Mouse (Mus musculus): ENCODE results near the gene Rab11fip4. TPM values are rescaled to one million over a fixed set of nuclear protein-coding genes. Genes with fewer than 3 reads are reported as not detected.

Rab11fip4 gene
- polyA plus RNA-seq, 1 experiment from 2014 or later: 0.14 TPM

DNA sequence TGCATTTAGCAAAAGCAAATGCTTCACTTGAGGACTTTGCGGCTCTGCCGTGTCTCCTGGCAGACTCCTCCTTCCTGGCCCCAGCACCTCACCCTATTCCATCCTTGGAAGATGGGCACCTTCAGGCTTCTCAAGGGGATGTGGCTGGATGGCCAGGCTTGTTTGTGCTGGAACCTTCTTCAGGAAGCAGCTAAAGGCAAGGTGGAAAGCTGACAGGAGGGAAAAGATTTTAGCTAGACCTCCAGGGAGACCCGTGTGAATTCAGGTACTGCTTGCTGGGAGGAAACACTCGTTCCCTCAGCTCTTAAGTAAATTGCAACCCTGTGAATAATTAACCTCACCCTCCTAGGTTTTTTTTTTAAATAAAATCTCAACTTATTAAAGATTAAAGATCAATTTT, 122.7 kb downstream of the Rab11fip4 start:
- Histone ChIP-seq H3K36me3 (ENCODE audit: control insufficient read depth, insufficient read depth, low read length) (no peaks in the 10 kb centered on the region), H3K9me3 (ENCODE audit: control insufficient read depth, low read length) (no peaks in the 10 kb centered on the region), H3K4me1 (ENCODE audit: control insufficient read depth in 2 of 2, insufficient read depth in 2 of 2, low read length in 2 of 2) (peaks cover 8 to 14% of the 10 kb centered on the region in 2 experiments), H3K9ac (ENCODE audit: low read length) (no peak overlapping the region), H3K4me3 (ENCODE audit: control insufficient read depth in 1 of 2, insufficient read depth in 1 of 2, low read depth in 1 of 2, low read length in 2 of 2) (no peak overlapping the region), H3K27me3 (ENCODE audit: control insufficient read depth, insufficient read depth, low read length) (peaks cover 37% of the 10 kb centered on the region), H3K27ac (replicated peaks in 1 of 2; ENCODE audit: control insufficient read depth in 1 of 2, insufficient read depth in 1 of 2, low read depth in 2 of 2, low read length in 2 of 2) (no peak overlapping the region), H3K4me2 (ENCODE audit: low read length) (no peak overlapping the region)
- 69% methylated on average over 4 of the region's 4 CpGs for WGBS
- ATAC-seq (ENCODE audit: insufficient number of reproducible peaks, insufficient read depth, low FRiP score, low read depth): no peak

GRCm38 (mm10) chr11:79714082-79714742, 123.2 kb downstream of the Rab11fip4 start:
- H3K4me1 ChIP-seq (ENCODE audit: control insufficient read depth in 2 of 2, insufficient read depth in 2 of 2, low read length in 2 of 2): peaks cover 11 to 15% of the 10 kb centered on the region in 2 experiments
- peaks cover 34% of the 10 kb centered on the region for H3K27me3 ChIP-seq (ENCODE audit: control insufficient read depth, insufficient read depth, low read length)
- no peak overlapping the region for H3K9ac ChIP-seq (ENCODE audit: low read length)
- no peaks in the 10 kb centered on the region for H3K36me3 ChIP-seq (ENCODE audit: control insufficient read depth, insufficient read depth, low read length)
- no peak overlapping the region for H3K4me3 ChIP-seq (ENCODE audit: control insufficient read depth in 1 of 2, insufficient read depth in 1 of 2, low read depth in 1 of 2, low read length in 2 of 2)
- ATAC-seq (ENCODE audit: insufficient number of reproducible peaks, insufficient read depth, low FRiP score, low read depth): no peak
- H3K9me3 ChIP-seq (ENCODE audit: control insufficient read depth, low read length): no peaks in the 10 kb centered on the region
- H3K4me2 ChIP-seq (ENCODE audit: low read length): no peak overlapping the region
- H3K27ac ChIP-seq (replicated peaks in 1 of 2; ENCODE audit: control insufficient read depth in 1 of 2, insufficient read depth in 1 of 2, low read depth in 2 of 2, low read length in 2 of 2): no peak overlapping the region
- WGBS: 63% methylated on average over 13 of the region's 13 CpGs

- H3K4me1 ChIP-seq (ENCODE audit: control insufficient read depth in 2 of 2, insufficient read depth in 2 of 2, low read length in 2 of 2): peaks cover 11 to 15% of the 10 kb centered on the region in 2 experiments
- H3K36me3 ChIP-seq (ENCODE audit: control insufficient read depth, insufficient read depth, low read length): no peaks in the 10 kb centered on the region
- no peak overlapping the region for H3K4me3 ChIP-seq (ENCODE audit: control insufficient read depth in 1 of 2, insufficient read depth in 1 of 2, low read depth in 1 of 2, low read length in 2 of 2)
- ATAC-seq (ENCODE audit: insufficient number of reproducible peaks, insufficient read depth, low FRiP score, low read depth): no peak
- no peak overlapping the region for H3K27ac ChIP-seq (replicated peaks in 1 of 2; ENCODE audit: control insufficient read depth in 1 of 2, insufficient read depth in 1 of 2, low read depth in 2 of 2, low read length in 2 of 2)
- H3K4me2 ChIP-seq (ENCODE audit: low read length): no peak overlapping the region
- no peak overlapping the region for H3K9ac ChIP-seq (ENCODE audit: low read length)
- H3K27me3 ChIP-seq (ENCODE audit: control insufficient read depth, insufficient read depth, low read length): peaks cover 29% of the 10 kb centered on the region
- no peaks in the 10 kb centered on the region for H3K9me3 ChIP-seq (ENCODE audit: control insufficient read depth, low read length)
- 85% methylated on average over 6 of the region's 6 CpGs for WGBS
These were observed 123.7 kb downstream of the Rab11fip4 start for GRCm38 (mm10) chr11:79714743-79715110.

- ATAC-seq (ENCODE audit: insufficient number of reproducible peaks, insufficient read depth, low FRiP score, low read depth): no peak
- WGBS: 82% methylated on average over 8 of the region's 8 CpGs
- Histone ChIP-seq H3K36me3 (ENCODE audit: control insufficient read depth, insufficient read depth, low read length) (no peaks in the 10 kb centered on the region), H3K9ac (ENCODE audit: low read length) (no peak overlapping the region), H3K27ac (replicated peaks in 1 of 2; ENCODE audit: control insufficient read depth in 1 of 2, insufficient read depth in 1 of 2, low read depth in 2 of 2, low read length in 2 of 2) (no peak overlapping the region), H3K27me3 (ENCODE audit: control insufficient read depth, insufficient read depth, low read length) (peaks cover 23% of the 10 kb centered on the region), H3K9me3 (ENCODE audit: control insufficient read depth, low read length) (no peaks in the 10 kb centered on the region), H3K4me3 (ENCODE audit: control insufficient read depth in 1 of 2, insufficient read depth in 1 of 2, low read depth in 1 of 2, low read length in 2 of 2) (no peak overlapping the region), H3K4me2 (ENCODE audit: low read length) (no peak overlapping the region), H3K4me1 (ENCODE audit: control insufficient read depth in 2 of 2, insufficient read depth in 2 of 2, low read length in 2 of 2) (peaks cover 11 to 15% of the 10 kb centered on the region in 2 experiments)
These were observed 124.3 kb downstream of the Rab11fip4 start for GRCm38 (mm10) chr11:79715316-79715715.

DNA sequence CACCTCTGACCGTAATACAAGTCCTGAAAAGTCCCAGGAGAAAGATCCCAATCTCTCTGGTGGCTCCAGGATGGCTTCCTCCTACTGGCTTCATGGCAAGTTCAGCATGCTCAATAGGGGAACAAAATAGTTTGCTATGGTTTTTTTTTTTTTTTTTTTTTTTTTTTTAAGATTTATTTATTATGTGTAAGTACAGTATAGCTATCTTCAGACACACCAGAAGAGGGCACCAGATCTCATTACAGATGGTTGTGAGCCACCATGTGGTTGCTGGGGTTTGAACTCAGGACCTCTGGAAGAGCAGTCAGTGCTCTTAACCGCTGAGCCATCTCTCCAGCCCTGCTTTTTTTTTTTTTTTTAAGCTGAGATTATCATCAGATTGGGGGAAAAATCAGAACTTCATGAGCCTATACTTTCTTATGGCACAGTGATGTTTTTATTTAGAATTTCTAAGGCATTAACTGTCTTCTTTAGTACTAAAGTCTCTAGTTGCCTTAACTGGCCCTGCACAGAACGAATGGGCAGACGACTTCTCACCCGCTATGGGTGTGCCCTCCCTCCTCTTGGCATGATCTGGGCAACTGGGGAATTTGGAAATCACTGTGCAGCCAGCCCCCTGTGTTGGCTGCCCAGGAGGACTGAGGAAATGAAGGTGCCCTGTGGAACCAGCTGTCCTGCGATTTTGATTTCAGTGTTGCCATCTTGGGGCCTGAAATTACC, 124.9 kb downstream of the Rab11fip4 start:
- WGBS: 87% methylated on average over 6 of the region's 6 CpGs

GRCm38 (mm10) chr11:79716453-79716749, 125.4 kb downstream of the Rab11fip4 start:
- no peak overlapping the region for H3K9ac ChIP-seq (ENCODE audit: low read length)
- H3K4me3 ChIP-seq (ENCODE audit: control insufficient read depth in 1 of 2, insufficient read depth in 1 of 2, low read depth in 1 of 2, low read length in 2 of 2): no peak overlapping the region
- no peak overlapping the region for H3K4me2 ChIP-seq (ENCODE audit: low read length)
- no peak for ATAC-seq (ENCODE audit: insufficient number of reproducible peaks, insufficient read depth, low FRiP score, low read depth)
- H3K9me3 ChIP-seq (ENCODE audit: control insufficient read depth, low read length): no peaks in the 10 kb centered on the region
- H3K27ac ChIP-seq (replicated peaks in 1 of 2; ENCODE audit: control insufficient read depth in 1 of 2, insufficient read depth in 1 of 2, low read depth in 2 of 2, low read length in 2 of 2): no peak overlapping the region
- H3K4me1 ChIP-seq (ENCODE audit: control insufficient read depth in 2 of 2, insufficient read depth in 2 of 2, low read length in 2 of 2): peaks cover 11 to 15% of the 10 kb centered on the region in 2 experiments
- no peaks in the 10 kb centered on the region for H3K36me3 ChIP-seq (ENCODE audit: control insufficient read depth, insufficient read depth, low read length)
- WGBS: 71% methylated on average over 2 of the region's 2 CpGs
- peaks cover 19% of the 10 kb centered on the region for H3K27me3 ChIP-seq (ENCODE audit: control insufficient read depth, insufficient read depth, low read length)

More for the DNA sequence above, 124.9 kb downstream of the Rab11fip4 start:
- no peaks in the 10 kb centered on the region for H3K36me3 ChIP-seq (ENCODE audit: control insufficient read depth, insufficient read depth, low read length)
- peaks cover 19% of the 10 kb centered on the region for H3K27me3 ChIP-seq (ENCODE audit: control insufficient read depth, insufficient read depth, low read length)
- no peak overlapping the region for H3K9ac ChIP-seq (ENCODE audit: low read length)
- H3K4me2 ChIP-seq (ENCODE audit: low read length): no peak overlapping the region
- peaks cover 11 to 15% of the 10 kb centered on the region in 2 experiments for H3K4me1 ChIP-seq (ENCODE audit: control insufficient read depth in 2 of 2, insufficient read depth in 2 of 2, low read length in 2 of 2)
- H3K9me3 ChIP-seq (ENCODE audit: control insufficient read depth, low read length): no peaks in the 10 kb centered on the region
- no peak overlapping the region for H3K27ac ChIP-seq (replicated peaks in 1 of 2; ENCODE audit: control insufficient read depth in 1 of 2, insufficient read depth in 1 of 2, low read depth in 2 of 2, low read length in 2 of 2)
- no peak overlapping the region for H3K4me3 ChIP-seq (ENCODE audit: control insufficient read depth in 1 of 2, insufficient read depth in 1 of 2, low read depth in 1 of 2, low read length in 2 of 2)
- ATAC-seq (ENCODE audit: insufficient number of reproducible peaks, insufficient read depth, low FRiP score, low read depth): no peak

GRCm38 (mm10) chr11:79717271-79717670, 126.3 kb downstream of the Rab11fip4 start:
- no peak overlapping the region for H3K4me3 ChIP-seq (ENCODE audit: control insufficient read depth in 1 of 2, insufficient read depth in 1 of 2, low read depth in 1 of 2, low read length in 2 of 2)
- no peaks in the 10 kb centered on the region for H3K36me3 ChIP-seq (ENCODE audit: control insufficient read depth, insufficient read depth, low read length)
- H3K4me1 ChIP-seq (ENCODE audit: control insufficient read depth in 2 of 2, insufficient read depth in 2 of 2, low read length in 2 of 2): peaks cover 4 to 9% of the 10 kb centered on the region in 2 experiments; a peak in 2 of 4 replicates
- 56% methylated on average over 3 of the region's 3 CpGs for WGBS
- H3K9me3 ChIP-seq (ENCODE audit: control insufficient read depth, low read length): no peaks in the 10 kb centered on the region
- no peak overlapping the region for H3K27ac ChIP-seq (replicated peaks in 1 of 2; ENCODE audit: control insufficient read depth in 1 of 2, insufficient read depth in 1 of 2, low read depth in 2 of 2, low read length in 2 of 2)
- H3K4me2 ChIP-seq (ENCODE audit: low read length): no peak overlapping the region
- ATAC-seq (ENCODE audit: insufficient number of reproducible peaks, insufficient read depth, low FRiP score, low read depth): no peak
- peaks cover 10% of the 10 kb centered on the region for H3K27me3 ChIP-seq (ENCODE audit: control insufficient read depth, insufficient read depth, low read length)
- no peak overlapping the region for H3K9ac ChIP-seq (ENCODE audit: low read length)
